Mouse (Mus musculus) midbrain, embryonic 13.5 days (tissue): Measurements from ENCODE around the gene Ppbp. TPM values are rescaled to one million over a fixed set of nuclear protein-coding genes. Genes with fewer than 3 reads are reported as not detected.
"Not testable (repeated sequence)": the region's sequence is repeated elsewhere in the genome, so short reads cannot be mapped to it uniquely, and the experiment has no call there.

Source experiments
- ATAC-seq: fragments of 200-750 bp; cut with Nextera tagmentation; 2 replicates; pipeline ENCODE4 v1.8.0; 2017; ENCODE audit warnings: mild to moderate bottlenecking, moderate TSS enrichment, moderate library complexity
- H3K27ac ChIP-seq: fragments of 300-500 bp; sonication (generic); 2 replicates; pipeline ENCODE4 v1.5.1; 2015; ENCODE audit warnings: inconsistent platforms, mild to moderate bottlenecking, moderate library complexity
- H3K27me3 ChIP-seq: fragments of 300-500 bp; sonication (generic); 2 replicates; pipeline ENCODE4 v1.6.1; 2015; ENCODE audit warnings: mild to moderate bottlenecking, inconsistent platforms
- H3K36me3 ChIP-seq: fragments of 300-500 bp; sonication (generic); 2 replicates; pipeline ENCODE4 v1.6.1; 2015; ENCODE audit warnings: mild to moderate bottlenecking, inconsistent platforms
- H3K4me1 ChIP-seq: fragments of 300-500 bp; sonication (generic); replicated peaks from 2 replicates; pipeline ENCODE4 v1.6.1; 2015; ENCODE audit warnings: inconsistent platforms
- H3K4me2 ChIP-seq: fragments of 300-500 bp; sonication (generic); replicated peaks from 2 replicates; pipeline ENCODE4 v1.6.1; 2015; ENCODE audit warnings: moderate library complexity, mild to moderate bottlenecking, inconsistent platforms
- H3K4me3 ChIP-seq: fragments of 300-500 bp; sonication (generic); replicated peaks from 2 replicates; pipeline ENCODE4 v1.5.1; 2015; ENCODE audit warnings: mild to moderate bottlenecking, inconsistent platforms
- H3K9ac ChIP-seq: fragments of 300-500 bp; sonication (generic); replicated peaks from 2 replicates; pipeline ENCODE4 v1.6.1; 2015; ENCODE audit warnings: mild to moderate bottlenecking, inconsistent platforms
- H3K9me3 ChIP-seq: fragments of 300-500 bp; sonication (generic); 2 replicates; pipeline ENCODE4 v1.6.1; 2016; ENCODE audit warnings: mild to moderate bottlenecking, inconsistent platforms
- WGBS: fragments of 180-500 bp; shearing (Covaris S2); methylation state at CpG from one replicate; pipeline ENCODE4 v1.1.7; 2015; 5-methylcytosine and 5-hydroxymethylcytosine counted together
- microRNA-seq: library from miRNA; unstranded; fragments of <30 nt; microRNA quantifications from one replicate; pipeline ENCODE4, GENCODE M21; 2016
- polyA plus RNA-seq: library from polyadenylated mRNA; unstranded; fragments of >200 nt; fragmentation: Nextera tagmentation; extraction: Ambion mirVana; gene quantifications from 2 replicates; pipeline ENCODE4 v1.2.1, GENCODE M21; 2015

The Ppbp gene
- polyA plus RNA-seq, 1 experiment from 2014 or later = 2.7 TPM

DNA sequence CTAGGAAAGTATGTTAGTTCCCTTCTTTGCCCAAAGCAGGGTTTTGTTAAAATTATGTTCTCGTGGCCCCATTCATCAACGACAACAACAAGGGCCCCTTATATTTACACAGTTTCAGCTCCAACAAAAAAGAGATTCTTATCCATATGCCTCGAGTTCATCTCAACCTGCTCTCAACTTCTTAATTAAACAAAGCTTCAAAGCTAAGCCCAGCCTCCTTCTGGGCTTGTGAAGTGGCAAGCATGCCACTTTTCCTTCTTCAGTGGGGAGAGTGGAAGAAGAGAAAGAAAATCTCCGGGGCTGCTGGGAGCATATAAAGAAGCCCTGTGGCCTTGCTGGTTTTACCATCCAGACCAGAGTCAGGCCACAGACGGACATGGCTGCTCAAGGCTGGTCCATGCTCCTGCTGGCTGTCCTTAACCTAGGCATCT, 25.9 kb downstream of the Ppbp start, which contains the start of gene Cxcl15:
Gene Cxcl15 (plus strand): TSS at position 340 of the 431 bp plus-strand sequence.
- no peak for ATAC-seq
- no peaks in the 10 kb centered on the region for H3K4me1 ChIP-seq
- 63% methylated on average over 5 of the region's 5 CpGs for WGBS
- no peak within 1 kb of the TSS for H3K4me3 ChIP-seq
- no peak within 1 kb of the TSS for H3K4me2 ChIP-seq
- no peaks in the 10 kb centered on the region for H3K36me3 ChIP-seq
- no peaks in the 10 kb centered on the region for H3K27me3 ChIP-seq
- H3K9me3 ChIP-seq = no peaks in the 10 kb centered on the region
- H3K27ac ChIP-seq = no peak within 1 kb of the TSS
- H3K9ac ChIP-seq = no peak within 1 kb of the TSS

DNA sequence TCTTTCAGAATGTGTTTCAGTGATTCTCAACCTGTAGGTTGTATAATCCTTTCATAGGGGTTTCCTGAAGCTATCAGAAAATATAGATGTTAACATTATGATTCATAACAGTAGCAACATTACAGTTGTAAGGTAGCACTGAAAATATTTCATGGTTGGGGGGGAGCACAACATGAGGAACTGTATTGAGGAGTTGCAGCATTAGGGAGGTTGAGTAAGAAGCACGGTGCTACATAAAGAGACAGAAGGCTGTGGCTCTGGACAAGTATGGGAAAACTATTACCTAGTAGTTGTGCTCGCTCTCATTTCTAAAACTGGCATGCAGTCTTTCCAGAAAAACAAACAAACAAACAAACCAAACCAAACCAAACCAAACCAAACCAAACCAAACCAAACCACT, 27.1 kb downstream of the Ppbp start:
- H3K9ac ChIP-seq, ATAC-seq: not testable (repeated sequence)
- WGBS = 96% methylated on average over 2 of the region's 2 CpGs

DNA sequence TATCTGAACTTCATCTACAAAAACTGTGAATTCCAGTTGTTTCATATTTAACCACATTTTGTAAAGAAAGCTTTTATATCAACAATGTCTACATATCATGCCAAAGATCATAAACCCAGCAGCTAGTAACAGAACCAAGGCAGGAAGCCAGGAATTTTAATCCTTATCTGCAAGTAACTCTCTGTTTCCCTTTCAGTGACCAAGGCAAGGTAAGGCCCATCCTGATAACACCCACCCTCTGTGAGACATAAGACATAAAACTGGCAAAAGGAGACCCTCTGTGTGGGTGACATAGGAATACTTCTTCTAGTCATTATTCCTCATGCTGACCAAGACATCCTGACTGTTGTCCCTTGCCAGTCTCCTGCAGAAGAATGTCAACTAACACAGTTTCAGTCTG, 36.3 kb downstream of the Ppbp start:
- Histone ChIP-seq H3K27me3 (no peaks in the 10 kb centered on the region), H3K4me2 (no peak overlapping the region), H3K4me3 (no peak overlapping the region), H3K36me3 (no peaks in the 10 kb centered on the region), H3K9me3 (no peaks in the 10 kb centered on the region), H3K27ac (no peak overlapping the region), H3K9ac (no peak overlapping the region), H3K4me1 (no peaks in the 10 kb centered on the region)
- ATAC-seq = no peak

More for the DNA sequence above, 27.1 kb downstream of the Ppbp start:
- H3K27ac ChIP-seq, H3K36me3 ChIP-seq, H3K4me3 ChIP-seq, H3K27me3 ChIP-seq, H3K4me1 ChIP-seq, H3K9me3 ChIP-seq, H3K4me2 ChIP-seq: not testable (repeated sequence)

DNA sequence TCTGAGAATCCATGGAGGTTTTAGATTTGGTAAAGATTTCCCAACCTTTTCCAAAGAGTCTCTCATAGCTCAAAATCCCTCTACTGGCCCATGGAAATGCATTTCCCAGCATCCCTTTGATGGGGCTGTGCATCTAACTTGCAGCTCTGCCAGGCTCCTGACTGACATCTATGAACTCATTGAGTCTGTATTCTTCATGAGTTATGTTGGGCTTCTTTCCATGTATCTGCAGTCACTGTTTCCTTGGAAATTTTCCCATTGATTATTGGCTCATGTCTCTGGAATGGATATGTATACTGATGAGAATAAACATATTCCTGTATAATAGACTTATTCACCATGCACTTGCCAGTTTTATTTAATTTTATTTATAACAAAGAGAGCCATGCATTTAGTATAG, 37.7 kb downstream of the Ppbp start:
- Histone ChIP-seq H3K9ac (no peak overlapping the region), H3K36me3 (no peaks in the 10 kb centered on the region), H3K9me3 (no peaks in the 10 kb centered on the region), H3K27ac (no peak overlapping the region), H3K27me3 (no peaks in the 10 kb centered on the region), H3K4me2 (no peak overlapping the region), H3K4me3 (no peak overlapping the region), H3K4me1 (no peaks in the 10 kb centered on the region)
- no peak for ATAC-seq

DNA sequence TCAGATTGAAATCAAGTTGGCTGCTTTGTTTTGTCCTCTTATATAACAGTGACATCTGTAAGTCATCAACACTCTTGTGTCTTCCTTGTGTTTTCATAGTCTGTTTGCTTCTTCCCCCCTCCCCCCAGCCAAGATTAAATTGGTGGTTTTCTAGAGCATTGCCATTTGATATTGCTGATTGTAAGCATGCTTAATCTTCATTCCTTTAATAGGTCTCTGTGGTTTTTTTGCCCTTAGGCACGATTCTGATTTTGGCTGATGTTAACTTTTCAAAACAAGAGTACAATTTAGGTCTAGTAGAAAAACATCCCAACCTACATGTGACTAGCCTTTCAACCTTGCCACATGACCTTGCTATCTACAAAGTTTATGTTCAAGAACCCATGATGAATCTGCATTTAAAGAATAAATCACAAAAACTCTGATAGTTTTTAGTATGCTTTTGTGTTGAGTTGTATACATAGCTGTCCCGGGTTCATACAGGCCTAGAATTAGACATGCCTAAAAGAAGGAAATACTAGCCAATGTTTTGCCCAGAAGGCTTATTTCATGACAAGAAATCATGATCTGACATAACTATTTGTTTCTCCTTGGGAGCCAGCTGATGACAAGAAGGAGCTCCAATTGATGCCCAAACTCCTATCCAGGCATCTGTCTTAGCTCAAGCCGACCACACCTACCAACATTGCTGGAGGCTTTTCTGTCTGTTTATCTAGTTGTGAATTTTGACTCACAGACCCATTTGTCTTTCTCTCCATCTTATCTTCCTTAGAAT, 39.0 kb downstream of the Ppbp start:
- Histone ChIP-seq H3K4me3 (no peak overlapping the region), H3K4me1 (no peaks in the 10 kb centered on the region), H3K9ac (no peak overlapping the region), H3K36me3 (no peaks in the 10 kb centered on the region), H3K4me2 (no peak overlapping the region), H3K9me3 (no peaks in the 10 kb centered on the region), H3K27me3 (no peaks in the 10 kb centered on the region), H3K27ac (no peak overlapping the region)
- ATAC-seq = no peak
- 86% methylated on average over 3 of the region's 3 CpGs for WGBS

Small RNA genes lying within 50 kb of the gene (microRNA-seq; reads per million reads assigned to microRNA genes)
- gene Gm24322 = not detected

Other genes with a start within 250 kb of the Ppbp start
- not detected in 2 replicates for gene Afm, start 249.6 kb upstream of the Ppbp start, polyA plus RNA-seq
- not detected in 2 replicates for gene 5830473C10Rik, start 207.4 kb upstream of the Ppbp start, polyA plus RNA-seq
- 0.40 and 0.57 TPM in 2 replicates for gene Rassf6, start 127.9 kb upstream of the Ppbp start, polyA plus RNA-seq
- not detected in 2 replicates for gene Cxcl5, start 9.2 kb upstream of the Ppbp start, polyA plus RNA-seq
- 37.9 and 47.6 TPM in 2 replicates for gene Pf4, start 3.9 kb downstream of the Ppbp start, polyA plus RNA-seq
- gene Cxcl3, start 17.6 kb downstream of the Ppbp start, polyA plus RNA-seq = not detected in 2 replicates
- gene Cxcl15, start 26.0 kb downstream of the Ppbp start, polyA plus RNA-seq = not detected in 2 replicates
- gene Cxcl1, start 122.7 kb downstream of the Ppbp start, polyA plus RNA-seq = 0.22 TPM in 1 of 2 replicates, not detected in the other
- gene Cxcl2, start 135.4 kb downstream of the Ppbp start, polyA plus RNA-seq = not detected in 2 replicates
- 98.9 and 99.1 TPM in 2 replicates for gene Mthfd2l, start 162.6 kb downstream of the Ppbp start, polyA plus RNA-seq